In the genomic region with DNA sequence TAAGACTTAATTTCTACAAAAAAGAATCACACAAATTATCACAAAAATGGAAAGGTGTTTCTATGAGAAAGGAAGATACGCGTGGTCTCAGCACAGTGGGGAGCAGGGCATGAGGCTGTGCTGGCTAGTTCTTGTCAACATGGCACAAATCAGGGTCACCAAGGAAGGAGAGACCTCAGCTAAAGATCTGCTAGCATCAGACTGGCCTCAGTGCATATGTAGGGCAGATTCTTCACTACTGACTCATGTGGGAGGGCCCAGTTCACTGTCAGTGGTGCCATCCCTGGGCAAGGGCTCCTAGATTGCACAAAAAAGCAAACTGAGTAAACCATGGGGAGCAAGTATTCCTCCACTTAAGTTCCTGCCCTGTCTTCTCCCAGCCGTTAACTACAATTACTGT, we compare ENCODE assay signal across 29 mouse cellular contexts.
DNase-seq lines count a peak whose midpoint lies in the region; ATAC-seq lines count a peak whose summit lies in the region.
"Had no signal": no experiment of that assay in that cellular context is flagged by ENCODE, and none has a peak within 500 bp of the region (broad histone marks: within the 10 kb centered on the region; RNA-seq: fewer than 3 reads in every experiment).

No protein-coding gene starts in this region.

- H3K4me2 ChIP-seq in heart, embryonic 12.5 days = no peak overlapping the region
- H3K4me2 ChIP-seq: embryonic facial prominence, embryonic 13.5 days; forebrain, embryonic 12.5 days; forebrain, embryonic 15.5 days; hindbrain, embryonic 14.5 days had no signal

- peak; percentile 23 for DNase-seq in adrenal gland, adult 2 months
- DNase-seq in adrenal gland, postnatal 4 days (ENCODE audit: low spot score in 2 of 2) = no peak
- DNase-seq in heart, adult 11 months = peak; percentile 74
- peak; percentile 63 for DNase-seq in Muller cell, postnatal 12 days (ENCODE audit: inconsistent ontology term)
- no peak for DNase-seq in B cell, adult 2 months
- DNase-seq: adrenal gland, postnatal 25 days; cerebellum, adult 11-12 months; cerebellum, adult 8-10 months; cerebellum, postnatal 10 days; cerebellum, postnatal 36 days; embryo, embryonic 11 days; gastrocnemius, postnatal 25 days; heart, adult 2 months; heart, postnatal 10 days; heart, postnatal 4 days; kidney, adult 18-20 months had no signal

- no peaks in the 10 kb centered on the region for H3K27me3 ChIP-seq in heart, embryonic 12.5 days (replicated peaks)
- H3K27me3 ChIP-seq: CH12.LX; embryonic facial prominence, embryonic 13.5 days; forebrain, embryonic 12.5 days; forebrain, embryonic 15.5 days had no signal

- H3K4me3 ChIP-seq in heart, embryonic 12.5 days = no peak overlapping the region
- H3K4me3 ChIP-seq: embryonic facial prominence, embryonic 10.5 days; embryonic facial prominence, embryonic 13.5 days; erythroblast, embryonic 14.5 days; forebrain, embryonic 12.5 days; forebrain, embryonic 15.5 days; heart, adult 2 months; heart, embryonic 10.5 days had no signal

- H3K36me3 ChIP-seq in heart, embryonic 12.5 days = peaks cover 63% of the 10 kb centered on the region
- H3K36me3 ChIP-seq: embryonic facial prominence, embryonic 10.5 days; embryonic facial prominence, embryonic 13.5 days; forebrain, embryonic 12.5 days; forebrain, embryonic 15.5 days; G1E had no signal

- 84% methylated on average over 3 of the region's 3 CpGs for WGBS in heart, embryonic 12.5 days

- H3K4me1 ChIP-seq in heart, embryonic 12.5 days (replicated peaks) = no peaks in the 10 kb centered on the region
- H3K4me1 ChIP-seq: embryonic facial prominence, embryonic 10.5 days; embryonic facial prominence, embryonic 13.5 days; forebrain, embryonic 12.5 days; forebrain, embryonic 15.5 days; heart, embryonic 10.5 days had no signal

- H3K9me3 ChIP-seq in heart, embryonic 12.5 days (replicated peaks) = no peaks in the 10 kb centered on the region
- H3K9me3 ChIP-seq: embryonic facial prominence, embryonic 10.5 days; embryonic facial prominence, embryonic 13.5 days; forebrain, embryonic 12.5 days; forebrain, embryonic 15.5 days; G1E; heart, embryonic 10.5 days had no signal

- H3K27ac ChIP-seq in heart, embryonic 12.5 days (ENCODE audit: poor library complexity, severe bottlenecking) = no peak overlapping the region
- H3K27ac ChIP-seq: embryonic facial prominence, embryonic 10.5 days; embryonic facial prominence, embryonic 13.5 days; forebrain, embryonic 12.5 days; forebrain, embryonic 15.5 days; heart, adult 2 months; heart, embryonic 10.5 days; hindbrain, embryonic 14.5 days; hindbrain, postnatal 0 days had no signal

- no peak for ATAC-seq in heart, embryonic 12.5 days (ENCODE audit: insufficient number of reproducible peaks, low FRiP score)
- ATAC-seq: forebrain, embryonic 15.5 days; hindbrain, postnatal 0 days; inflammation-experienced regulatory T-cells, adult 6 months; intestine, embryonic 16.5 days had no signal

- H3K9ac ChIP-seq in heart, embryonic 12.5 days = no peak overlapping the region
- H3K9ac ChIP-seq: embryonic facial prominence, embryonic 13.5 days; forebrain, embryonic 12.5 days; forebrain, embryonic 15.5 days; hindbrain, embryonic 14.5 days had no signal

Comparison
In these comparisons a context has a peak if more than half of its experiments do, and no peak if none do; other contexts are left out.
1. DNase-seq: peak in adrenal gland, adult 2 months (single experiment), heart, adult 11 months (single experiment) and Muller cell, postnatal 12 days (single experiment); none in adrenal gland, postnatal 4 days (0 of 2) and B cell, adult 2 months (0 of 2).